7 mouse cellular contexts compared by ENCODE assay signal in genomic region chr13:80885103-80885833, GRCm38 (mm10). TPM values are rescaled to one million over a fixed set of nuclear protein-coding genes. Genes with fewer than 3 reads are reported as not detected.
DNase-seq lines count a peak whose midpoint lies in the region; ATAC-seq lines count a peak whose summit lies in the region.

No protein-coding gene starts in this region.

- H3K27me3 ChIP-seq in embryonic facial prominence, embryonic 11.5 days (ENCODE audit: control insufficient read depth, insufficient read depth, low read length): no peaks in the 10 kb centered on the region
- H3K27me3 ChIP-seq in limb, embryonic 10.5 days (ENCODE audit: low read depth, poor library complexity, severe bottlenecking): no peaks in the 10 kb centered on the region
- H3K27me3 ChIP-seq in midbrain, embryonic 12.5 days: no peaks in the 10 kb centered on the region

- H3K36me3 ChIP-seq in embryonic facial prominence, embryonic 11.5 days (replicated peaks; ENCODE audit: control insufficient read depth, insufficient read depth, low read depth, low read length): no peaks in the 10 kb centered on the region; the same call in 1 of the 2 replicates
- peaks cover 28% of the 10 kb centered on the region for H3K36me3 ChIP-seq in limb, embryonic 10.5 days
- peaks cover 15% of the 10 kb centered on the region for H3K36me3 ChIP-seq in midbrain, embryonic 12.5 days

- peak; percentile 88 for ATAC-seq in embryonic facial prominence, embryonic 11.5 days (replicated peaks; ENCODE audit: insufficient number of reproducible peaks, low FRiP score, low TSS enrichment, low read depth)
- peak; percentile 87 for ATAC-seq in midbrain, embryonic 12.5 days (ENCODE audit: low FRiP score, low read depth)

- peak overlapping the region; percentile 75 for H3K4me3 ChIP-seq in embryonic facial prominence, embryonic 11.5 days (ENCODE audit: low read depth, low read length)
- peak overlapping the region; percentile 82 for H3K4me3 ChIP-seq in limb, embryonic 10.5 days
- H3K4me3 ChIP-seq in midbrain, embryonic 12.5 days: peak overlapping the region; percentile 87

- peak overlapping the region; percentile 56 for H3K4me2 ChIP-seq in embryonic facial prominence, embryonic 11.5 days (ENCODE audit: low read depth, low read length)
- peak overlapping the region; percentile 52 for H3K4me2 ChIP-seq in midbrain, embryonic 12.5 days (replicated peaks)

- no peaks in the 10 kb centered on the region for H3K4me1 ChIP-seq in embryonic facial prominence, embryonic 11.5 days (ENCODE audit: control insufficient read depth, insufficient read depth, low read length)
- H3K4me1 ChIP-seq in limb, embryonic 10.5 days: peaks cover 4% of the 10 kb centered on the region; the same call in 1 of the 2 replicates
- H3K4me1 ChIP-seq in midbrain, embryonic 12.5 days: peaks cover 6% of the 10 kb centered on the region

- H3K9me3 ChIP-seq in embryonic facial prominence, embryonic 11.5 days (replicated peaks; ENCODE audit: control insufficient read depth, low read length): no peaks in the 10 kb centered on the region
- no peaks in the 10 kb centered on the region for H3K9me3 ChIP-seq in limb, embryonic 10.5 days (replicated peaks)
- no peaks in the 10 kb centered on the region for H3K9me3 ChIP-seq in midbrain, embryonic 12.5 days

- H3K27ac ChIP-seq in embryonic facial prominence, embryonic 11.5 days (replicated peaks; ENCODE audit: low read depth, low read length): peak overlapping the region; percentile 100
- H3K27ac ChIP-seq in limb, embryonic 10.5 days: peak overlapping the region; percentile 100
- H3K27ac ChIP-seq in midbrain, embryonic 12.5 days (replicated peaks): peak overlapping the region; percentile 100

- WGBS in embryonic facial prominence, embryonic 11.5 days: under 1% methylated on average over 47 of the region's 47 CpGs
- under 1% methylated on average over 46 of the region's 47 CpGs for WGBS in limb, embryonic 10.5 days
- WGBS in midbrain, embryonic 12.5 days: 1% methylated on average over 45 of the region's 47 CpGs

- peak; percentile 94 for DNase-seq in adrenal gland, postnatal 25 days
- DNase-seq in embryonic facial prominence, embryonic 11.5 days (ENCODE audit: low spot score): peak; percentile 97
- DNase-seq in heart, adult 11 months: peak; percentile 100
- DNase-seq in kidney, adult 11 months: peak; percentile 97
- peak; percentile 97 for DNase-seq in limb, embryonic 10.5 days (ENCODE audit: low spot score)
- DNase-seq in skeletal muscle tissue, adult 2 months (ENCODE audit: low read depth, low spot score): peak; percentile 96

- peak overlapping the region; percentile 98 for H3K9ac ChIP-seq in embryonic facial prominence, embryonic 11.5 days (replicated peaks; ENCODE audit: low read length)
- peak overlapping the region; percentile 99 for H3K9ac ChIP-seq in midbrain, embryonic 12.5 days (replicated peaks)

RNA-seq across cellular contexts. Expression of gene Arrdc3, which starts 2.1 kb away (rescaled TPM):
- 152 and 185 TPM in 2 replicates for total RNA-seq in adrenal gland, postnatal 25 days (2021)
- 84.2 and 90.6 TPM in 2 replicates for polyA plus RNA-seq in embryonic facial prominence, embryonic 11.5 days (2014; fragmentation: Nextera tagmentation; extraction: Ambion mirVana)
- polyA plus RNA-seq in limb, embryonic 10.5 days (2016; fragmentation: Nextera tagmentation; extraction: Ambion mirVana): 48.6 and 72.1 TPM in 2 replicates
- polyA plus RNA-seq in midbrain, embryonic 12.5 days (2016; fragmentation: Nextera tagmentation; extraction: Ambion mirVana): 56.3 and 63.0 TPM in 2 replicates

Comparison
In these comparisons a context has a peak if more than half of its experiments do, and no peak if none do; other contexts are left out.
1. Peak in every context shown above with its lines: DNase-seq, ATAC-seq, H3K4me3 ChIP-seq and H3K27ac ChIP-seq.